Mouse (Mus musculus) ES-E14 (cell line): ENCODE data around the gene Gm38119. TPM values are rescaled to one million over a fixed set of nuclear protein-coding genes. Genes with fewer than 3 reads are reported as not detected.

Source experiments
- DNase-seq: peaks from one replicate; pipeline ENCODE4 v3.0.0-alpha.2; 2013; ENCODE audit warnings: low read depth, low spot score
- H3K27ac ChIP-seq: 2 replicates; pipeline ENCODE4 v1.5.1; 2012; ENCODE audit warnings: low read depth, mild to moderate bottlenecking, low read length, moderate library complexity, mixed read lengths; ENCODE audit not compliant: poor library complexity, insufficient read depth, severe bottlenecking
- H3K36me3 ChIP-seq: 2 replicates; pipeline ENCODE4 v1.6.1; 2012; ENCODE audit warnings: mild to moderate bottlenecking, low read length, moderate library complexity, mixed read lengths; ENCODE audit not compliant: control insufficient read depth, poor library complexity, insufficient read depth, severe bottlenecking
- H3K4me1 ChIP-seq, 2 experiments: fragments of 150-350 bp in 1 of 2; sonication (generic) in 1 of 2; 2 replicates each; pipeline ENCODE4 v1.6.1; 2012; ENCODE audit warnings: low read length in 2 of 2, mild to moderate bottlenecking in 1 of 2, mixed read lengths in 1 of 2; ENCODE audit not compliant: control insufficient read depth in 2 of 2, insufficient read depth in 2 of 2, poor library complexity in 1 of 2
- H3K4me3 ChIP-seq, 2 experiments: fragments of 150-350 bp in 1 of 2; sonication (generic) in 1 of 2; 2 replicates each; pipeline ENCODE4 v1.5.1; 2012; ENCODE audit warnings: low read length in 2 of 2, low read depth in 1 of 2, mild to moderate bottlenecking in 1 of 2, mixed read lengths in 1 of 2; ENCODE audit not compliant: insufficient read depth in 1 of 2, poor library complexity in 1 of 2, severe bottlenecking in 1 of 2
- H3K9ac ChIP-seq: 2 replicates; pipeline ENCODE4 v1.6.1; 2012; ENCODE audit warnings: low read depth, mild to moderate bottlenecking, low read length, mixed read lengths; ENCODE audit not compliant: poor library complexity, insufficient read depth, severe bottlenecking
- H3K9me3 ChIP-seq: fragments of 150-350 bp; sonication (generic); 2 replicates; pipeline ENCODE4 v1.6.1; 2012; ENCODE audit warnings: low read depth, mild to moderate bottlenecking, low read length; ENCODE audit not compliant: control insufficient read depth, insufficient read depth
- CHD2 ChIP-seq: IDR thresholded peaks from 2 replicates; pipeline ENCODE4 v1.6.1; 2014; ENCODE audit warnings: mild to moderate bottlenecking, low read depth, low read length, inconsistent platforms
- HCFC1 ChIP-seq: IDR thresholded peaks from 2 replicates; pipeline ENCODE4 v1.6.1; 2012; ENCODE audit warnings: low read length, inconsistent platforms, borderline replicate concordance; ENCODE audit not compliant: insufficient read depth
- MAFK ChIP-seq: IDR thresholded peaks from 2 replicates; pipeline ENCODE4 v1.6.1; 2014; ENCODE audit warnings: mild to moderate bottlenecking, low read depth, low read length, inconsistent platforms; ENCODE audit not compliant: insufficient read depth
- ZC3H11A ChIP-seq: IDR thresholded peaks from 2 replicates; pipeline ENCODE4 v1.6.1; 2012; ENCODE audit warnings: low read depth, mild to moderate bottlenecking, inconsistent platforms, low read length, borderline replicate concordance
- ZNF384 ChIP-seq: IDR thresholded peaks from 2 replicates; pipeline ENCODE4 v1.6.1; 2012; ENCODE audit warnings: low read depth, low read length, inconsistent platforms
- in situ Hi-C, 2 experiments: fragments of 600-800 bp; cut with MboI; formaldehyde crosslinking; loops; one replicate each; pipeline ENCODE4 v1.15.1; 2025; ENCODE audit warnings: low sequenced_read_pairs in 2 of 2, inconsistent platforms in 1 of 2; ENCODE audit not compliant: unreplicated experiment in 2 of 2
- total RNA-seq: library from RNA; depleted of rRNA; stranded (reverse); fragments of 300-350 nt; gene quantifications from 2 replicates; pipeline ENCODE4 v1.2.3, GENCODE M21; 2012; rRNA removed

Gene Gm38119
- not detected in 2 replicates for total RNA-seq

GRCm38 (mm10) chr3:92738996-92739395 lies at the start of gene Gm38119:
TSS of gene Gm38119 (minus strand) at chr3:92739096.
- TF ChIP-seq ZNF384: no peak
- no peak for TF ChIP-seq MAFK
- TF ChIP-seq CHD2: no peak
- no peak for TF ChIP-seq HCFC1
- no peak for TF ChIP-seq ZC3H11A
- H3K9me3 ChIP-seq: no peaks in the 10 kb centered on the region
- no peak within 1 kb of the TSS for H3K9ac ChIP-seq
- no peak within 1 kb of the TSS for H3K4me3 ChIP-seq
- H3K4me1 ChIP-seq: no peaks in the 10 kb centered on the region
- no peak for DNase-seq
- H3K36me3 ChIP-seq: no peaks in the 10 kb centered on the region
- in situ Hi-C loops: no loop called here
- H3K27ac ChIP-seq: no peak within 1 kb of the TSS

DNA sequence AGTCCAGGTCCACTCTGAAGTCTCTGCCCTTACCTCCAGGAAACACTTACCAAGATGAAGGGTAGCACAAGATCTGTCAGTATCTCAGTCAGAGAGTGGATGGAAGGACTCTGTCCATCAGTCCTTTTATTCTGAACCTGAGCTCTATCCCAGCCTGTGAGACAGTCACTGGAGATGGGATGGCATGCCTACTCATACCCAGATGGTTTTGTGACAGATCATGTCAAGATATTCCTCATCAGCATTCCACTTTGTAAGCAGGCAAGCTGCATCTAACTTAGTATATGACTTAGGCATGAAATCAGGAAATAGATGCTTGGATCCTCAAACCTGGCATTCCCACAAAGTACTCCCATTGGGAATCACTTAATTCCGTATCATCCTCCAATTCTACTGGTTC lies 39.9 kb upstream of the Gm38119 start, which contains the start of gene Lce1i:
TSS of gene Lce1i (minus strand) at position 101 of the 400 bp plus-strand sequence.
- no peak within 1 kb of the TSS for H3K27ac ChIP-seq
- no peak within 1 kb of the TSS for H3K9ac ChIP-seq
- H3K4me3 ChIP-seq: no peak within 1 kb of the TSS
- no peaks in the 10 kb centered on the region for H3K36me3 ChIP-seq
- TF ChIP-seq HCFC1 (no peak), CHD2 (no peak), ZNF384 (no peak), MAFK (no peak), ZC3H11A (no peak)
- H3K9me3 ChIP-seq: no peaks in the 10 kb centered on the region
- H3K4me1 ChIP-seq: no peaks in the 10 kb centered on the region
- in situ Hi-C loops: no loop called here
- no peak for DNase-seq

DNA sequence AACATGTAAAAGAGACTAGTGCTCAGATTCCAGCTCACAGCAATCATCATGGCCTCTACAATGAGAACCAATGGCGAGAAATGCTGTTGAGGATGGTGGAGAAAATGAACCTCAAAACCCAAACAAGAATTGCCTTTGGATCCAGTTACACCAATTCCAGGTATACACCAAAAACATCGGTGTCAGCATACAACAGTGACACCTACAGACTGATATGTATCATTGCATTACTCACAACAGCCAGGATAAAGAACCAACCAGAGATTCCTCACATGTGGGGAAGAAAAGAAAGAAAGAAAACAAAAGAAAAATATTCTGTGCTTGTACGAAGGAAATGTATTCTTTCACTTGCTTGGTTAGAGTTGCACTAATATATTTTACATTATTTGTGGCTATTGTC lies 32.7 kb upstream of the Gm38119 start:
- DNase-seq: peak; percentile 16
- Histone ChIP-seq H3K27ac (no peak overlapping the region), H3K9me3 (no peaks in the 10 kb centered on the region), H3K36me3 (no peaks in the 10 kb centered on the region), H3K4me1 (no peaks in the 10 kb centered on the region), H3K4me3 (no peak overlapping the region), H3K9ac (no peak overlapping the region)
- in situ Hi-C loops: no loop called here
- TF ChIP-seq CHD2 (no peak), HCFC1 (no peak), ZC3H11A (peak; percentile 39; the same call in 1 of the 2 replicates), ZNF384 (no peak), MAFK (peak; percentile 54; the same call in 1 of the 2 replicates)

DNA sequence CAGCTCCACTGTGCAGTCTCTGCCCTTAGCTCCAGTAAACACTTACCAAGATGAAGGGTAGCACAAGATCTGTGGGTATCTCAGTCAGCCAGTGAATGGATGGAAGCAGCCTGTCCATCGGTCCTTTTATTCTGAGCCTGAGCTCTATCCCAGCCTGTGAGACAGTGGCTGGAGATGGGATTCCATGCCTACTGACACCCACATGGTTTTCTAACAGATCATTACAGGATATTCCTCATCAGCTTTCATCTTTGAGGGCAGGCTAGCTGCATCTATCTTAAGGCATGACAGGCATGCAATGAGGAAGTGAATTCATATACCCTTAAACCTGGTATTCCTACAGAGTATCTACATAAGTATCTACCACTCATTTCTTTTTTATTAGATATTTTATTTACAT lies 26.1 kb upstream of the Gm38119 start, which contains the start of gene Lce1h:
TSS of gene Lce1h (minus strand) at position 101 of the 400 bp plus-strand sequence.
- DNase-seq: no peak
- Histone ChIP-seq H3K4me3 (no peak within 1 kb of the TSS), H3K9ac (no peak within 1 kb of the TSS), H3K9me3 (no peaks in the 10 kb centered on the region), H3K27ac (no peak within 1 kb of the TSS), H3K4me1 (no peaks in the 10 kb centered on the region), H3K36me3 (no peaks in the 10 kb centered on the region)
- in situ Hi-C loops: no loop called here
- no peak for TF ChIP-seq CHD2
- no peak for TF ChIP-seq ZC3H11A
- no peak for TF ChIP-seq MAFK
- no peak for TF ChIP-seq ZNF384

- H3K4me1 ChIP-seq: no peaks in the 10 kb centered on the region
- H3K4me3 ChIP-seq: no peak overlapping the region
- no peak overlapping the region for H3K27ac ChIP-seq
- in situ Hi-C loops: no loop called here
- DNase-seq: peak; percentile 16
- no peaks in the 10 kb centered on the region for H3K36me3 ChIP-seq
- no peak overlapping the region for H3K9ac ChIP-seq
- TF ChIP-seq ZNF384: no peak
- TF ChIP-seq MAFK: no peak
- TF ChIP-seq ZC3H11A: no peak
- TF ChIP-seq HCFC1: no peak
- no peak for TF ChIP-seq CHD2
- H3K9me3 ChIP-seq: no peaks in the 10 kb centered on the region
Observed at GRCm38 (mm10) chr3:92753197-92753596, 14.3 kb upstream of the Gm38119 start.
